Mouse (Mus musculus) midbrain, embryonic 10.5 days (tissue): Measurements from ENCODE around the gene Ttf1. TPM values are rescaled to one million over a fixed set of nuclear protein-coding genes. Genes with fewer than 3 reads are reported as not detected.
"Not testable (repeated sequence)": the region's sequence is repeated elsewhere in the genome, so short reads cannot be mapped to it uniquely, and the experiment has no call there.

Experiments used
- DNase-seq: peaks from one replicate; pipeline ENCODE4 v3.0.0-alpha.2; 2017; ENCODE audit warnings: low spot score
- H3K27ac ChIP-seq: fragments of 300-500 bp; sonication (generic); replicated peaks from 2 replicates; pipeline ENCODE4 v1.5.1; 2016; ENCODE audit warnings: mild to moderate bottlenecking
- H3K27me3 ChIP-seq: fragments of 300-500 bp; sonication (generic); 2 replicates; pipeline ENCODE4 v1.6.1; 2016; ENCODE audit warnings: low read depth, mild to moderate bottlenecking; ENCODE audit not compliant: poor library complexity, severe bottlenecking
- H3K36me3 ChIP-seq: fragments of 300-500 bp; sonication (generic); 2 replicates; pipeline ENCODE4 v1.6.1; 2016; ENCODE audit warnings: mild to moderate bottlenecking, moderate library complexity
- H3K4me1 ChIP-seq: fragments of 300-500 bp; sonication (generic); 2 replicates; pipeline ENCODE4 v1.6.1; 2016
- H3K4me3 ChIP-seq: fragments of 300-500 bp; sonication (generic); 2 replicates; pipeline ENCODE4 v1.5.1; 2016; ENCODE audit warnings: mild to moderate bottlenecking, moderate library complexity
- H3K9me3 ChIP-seq: fragments of 300-500 bp; sonication (generic); replicated peaks from 2 replicates; pipeline ENCODE4 v1.6.1; 2016; ENCODE audit warnings: mild to moderate bottlenecking
- WGBS: fragments of 180-500 bp; shearing (Covaris S2); methylation state at CpG from one replicate; pipeline ENCODE4 v1.1.7; 2016; 5-methylcytosine and 5-hydroxymethylcytosine counted together
- polyA plus RNA-seq: library from polyadenylated mRNA; unstranded; fragments of >200 nt; fragmentation: Nextera tagmentation; extraction: Ambion mirVana; gene quantifications from 2 replicates; pipeline ENCODE4 v1.2.1, GENCODE M21; 2016

Gene Ttf1
- polyA plus RNA-seq, 1 experiment from 2014 or later, result 12.6 TPM

- Histone ChIP-seq H3K27me3 (no peaks in the 10 kb centered on the region), H3K27ac (no peak overlapping the region), H3K4me1 (no peaks in the 10 kb centered on the region), H3K9me3 (no peaks in the 10 kb centered on the region), H3K36me3 (peaks cover 95% of the 10 kb centered on the region), H3K4me3 (no peak overlapping the region)
- WGBS, result 96% methylated on average over 11 of the region's 11 CpGs
- DNase-seq, result no peak
Measured at GRCm38 (mm10) chr2:29075331-29076070, 15.4 kb downstream of the Ttf1 start.

DNA sequence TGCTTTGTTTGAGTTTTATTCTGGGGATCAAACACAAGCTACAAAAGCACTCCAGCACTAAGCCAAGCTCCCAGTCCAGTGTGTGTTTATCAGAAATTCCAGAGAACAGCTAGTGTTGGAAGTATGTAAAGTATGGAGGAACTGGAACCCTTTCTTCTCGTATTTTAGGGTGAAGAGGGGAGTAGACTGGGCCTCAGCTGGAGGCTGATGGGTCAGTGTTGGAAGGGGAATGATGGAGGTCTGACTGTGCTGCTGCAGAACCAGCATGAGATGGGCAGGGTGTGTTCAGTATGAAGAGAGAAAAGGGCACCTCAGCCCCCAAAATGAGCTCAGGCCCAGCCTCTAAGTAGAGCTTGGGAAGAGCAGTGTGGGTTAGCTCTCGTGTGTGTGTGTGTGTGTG, 16.2 kb downstream of the Ttf1 start:
- H3K27ac ChIP-seq, result no peak overlapping the region
- H3K4me1 ChIP-seq, result no peaks in the 10 kb centered on the region
- WGBS, result 76% methylated on average over 2 of the region's 2 CpGs
- H3K36me3 ChIP-seq, result peaks cover 95% of the 10 kb centered on the region
- no peaks in the 10 kb centered on the region for H3K27me3 ChIP-seq
- no peak for DNase-seq
- no peak overlapping the region for H3K4me3 ChIP-seq
- no peaks in the 10 kb centered on the region for H3K9me3 ChIP-seq

- 83% methylated on average over 3 of the region's 3 CpGs for WGBS
- no peak overlapping the region for H3K4me3 ChIP-seq
- H3K9me3 ChIP-seq, result no peaks in the 10 kb centered on the region
- DNase-seq, result no peak
- H3K27me3 ChIP-seq, result no peaks in the 10 kb centered on the region
- H3K27ac ChIP-seq, result no peak overlapping the region
- H3K4me1 ChIP-seq, result no peaks in the 10 kb centered on the region
- H3K36me3 ChIP-seq, result peaks cover 95% of the 10 kb centered on the region
Measured at GRCm38 (mm10) chr2:29081965-29082364, 21.9 kb downstream of the Ttf1 start.

DNA sequence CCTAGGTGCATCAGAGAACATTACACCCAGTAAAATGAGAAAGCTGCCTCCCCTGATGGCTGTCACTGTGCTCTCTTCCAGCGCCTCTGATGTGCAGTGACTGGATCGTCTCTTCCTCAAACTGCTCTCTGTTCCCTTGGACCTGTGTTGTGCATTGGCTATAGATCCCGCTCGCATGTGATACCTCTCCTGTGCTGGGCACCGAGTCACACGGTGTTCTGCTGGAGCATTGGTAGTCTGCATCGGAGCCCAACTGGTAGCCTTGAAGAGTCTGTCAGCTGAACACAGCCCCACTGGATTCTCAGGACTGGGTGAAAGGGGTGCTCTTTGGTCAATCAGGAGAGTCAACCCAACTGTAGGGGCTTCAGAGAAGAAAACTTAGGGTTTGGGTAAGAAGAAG, 26.0 kb downstream of the Ttf1 start:
- H3K36me3 ChIP-seq, result peaks cover 68% of the 10 kb centered on the region

GRCm38 (mm10) chr2:29089276-29089675, 29.2 kb downstream of the Ttf1 start:
- WGBS, result 91% methylated on average over 6 of the region's 6 CpGs
- H3K4me1 ChIP-seq, result not testable (repeated sequence)

More for the DNA sequence above, 26.0 kb downstream of the Ttf1 start:
- no peaks in the 10 kb centered on the region for H3K9me3 ChIP-seq
- H3K27me3 ChIP-seq, result no peaks in the 10 kb centered on the region
- H3K4me3 ChIP-seq, result no peak overlapping the region
- DNase-seq, result no peak
- H3K27ac ChIP-seq, result no peak overlapping the region
- no peaks in the 10 kb centered on the region for H3K4me1 ChIP-seq
- WGBS, result 97% methylated on average over 7 of the region's 7 CpGs

DNA sequence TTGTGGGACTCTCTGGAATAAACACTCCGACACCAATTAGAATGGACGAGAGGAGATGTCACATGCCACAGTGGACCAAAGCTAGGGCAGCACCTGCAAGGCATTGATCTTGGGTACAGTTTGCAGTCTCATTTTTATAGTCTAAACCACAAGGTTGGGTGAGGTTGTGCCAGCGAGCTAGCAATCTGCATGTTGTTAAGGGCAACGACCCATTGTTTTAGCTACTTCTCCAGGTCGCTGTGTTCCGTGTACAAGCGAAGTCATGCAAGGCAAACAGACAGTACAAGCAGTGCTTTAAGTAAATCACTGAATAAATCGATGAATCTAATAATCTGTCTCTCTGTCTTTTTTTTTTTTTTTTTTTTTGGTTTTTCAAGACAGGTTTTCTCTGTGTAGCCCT, 35.6 kb downstream of the Ttf1 start:
- Histone ChIP-seq H3K4me1 (peaks cover 6% of the 10 kb centered on the region; the same call in 1 of the 2 replicates), H3K27me3 (no peaks in the 10 kb centered on the region), H3K4me3 (no peak overlapping the region), H3K36me3 (no peaks in the 10 kb centered on the region), H3K9me3 (no peaks in the 10 kb centered on the region), H3K27ac (no peak overlapping the region)
- DNase-seq, result no peak
- WGBS, result 95% methylated on average over 8 of the region's 8 CpGs

More at GRCm38 (mm10) chr2:29089276-29089675, 29.2 kb downstream of the Ttf1 start:
- peaks cover 35% of the 10 kb centered on the region for H3K36me3 ChIP-seq
- H3K27ac ChIP-seq, H3K9me3 ChIP-seq, H3K27me3 ChIP-seq, H3K4me3 ChIP-seq, DNase-seq: not testable (repeated sequence)

DNA sequence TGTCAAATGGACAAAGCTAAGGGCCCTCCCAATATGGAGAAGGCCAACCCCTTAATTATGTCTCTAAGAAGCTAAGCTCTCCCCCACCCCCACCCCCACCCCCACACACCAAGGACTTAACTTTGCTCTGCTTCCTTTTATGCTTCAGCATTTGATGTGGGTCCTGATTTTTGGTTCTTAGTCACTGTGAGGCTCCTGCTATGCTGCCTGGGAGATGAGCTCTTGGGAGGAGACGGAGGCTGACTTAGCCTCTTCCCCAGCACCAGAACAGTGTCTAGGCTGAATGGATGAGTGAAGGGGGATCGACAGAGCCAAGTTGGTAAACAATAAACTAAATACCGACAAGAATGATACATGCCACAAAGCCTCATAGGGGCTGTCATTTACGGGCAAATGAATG, 36.7 kb downstream of the Ttf1 start:
- Histone ChIP-seq H3K4me3 (no peak overlapping the region), H3K4me1 (peaks cover 6% of the 10 kb centered on the region; the same call in 1 of the 2 replicates), H3K27me3 (no peaks in the 10 kb centered on the region), H3K27ac (no peak overlapping the region), H3K36me3 (no peaks in the 10 kb centered on the region), H3K9me3 (no peaks in the 10 kb centered on the region)
- WGBS, result 61% methylated on average over 4 of the region's 4 CpGs
- no peak for DNase-seq

DNA sequence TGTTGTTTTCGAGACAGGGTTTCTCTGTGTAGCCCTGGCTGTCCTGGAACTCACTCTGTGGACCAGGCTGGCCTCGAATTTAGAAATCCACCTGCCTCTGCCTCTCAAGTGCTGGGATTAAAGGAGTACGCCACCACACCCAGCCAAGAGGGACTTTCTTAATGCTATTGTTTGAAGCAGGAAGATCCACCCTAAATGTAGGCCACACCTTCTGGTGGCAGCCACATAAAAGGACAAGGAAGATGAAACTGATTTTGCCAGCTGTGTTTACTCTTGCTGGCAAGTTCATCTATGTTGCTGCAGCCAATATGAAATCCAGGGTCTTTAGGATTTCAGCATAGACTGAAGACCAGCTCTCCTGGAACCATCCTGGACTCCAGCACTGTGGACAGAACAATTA, 37.4 kb downstream of the Ttf1 start:
- Histone ChIP-seq H3K27ac (no peak overlapping the region), H3K9me3 (no peaks in the 10 kb centered on the region), H3K4me3 (no peak overlapping the region), H3K4me1 (peaks cover 6% of the 10 kb centered on the region; the same call in 1 of the 2 replicates), H3K36me3 (no peaks in the 10 kb centered on the region), H3K27me3 (no peaks in the 10 kb centered on the region)
- DNase-seq, result no peak
- 83% methylated on average over 3 of the region's 3 CpGs for WGBS

- H3K27ac ChIP-seq, H3K4me1 ChIP-seq, DNase-seq, H3K9me3 ChIP-seq, H3K36me3 ChIP-seq, H3K27me3 ChIP-seq, H3K4me3 ChIP-seq: not testable (repeated sequence)
- WGBS, result over 99% methylated on average over 5 of the region's 5 CpGs
Measured at GRCm38 (mm10) chr2:29097955-29098354, 37.9 kb downstream of the Ttf1 start.

- no peak for DNase-seq
- no peak overlapping the region for H3K4me3 ChIP-seq
- no peaks in the 10 kb centered on the region for H3K36me3 ChIP-seq
- H3K27me3 ChIP-seq, result no peaks in the 10 kb centered on the region
- no peaks in the 10 kb centered on the region for H3K9me3 ChIP-seq
- H3K4me1 ChIP-seq, result peaks cover 6% of the 10 kb centered on the region; the same call in 1 of the 2 replicates
- H3K27ac ChIP-seq, result no peak overlapping the region
- 84% methylated on average over 8 of the region's 8 CpGs for WGBS
Measured at GRCm38 (mm10) chr2:29098786-29099185, 38.7 kb downstream of the Ttf1 start.

GRCm38 (mm10) chr2:29099646-29100045, 39.6 kb downstream of the Ttf1 start:
- peaks cover 6% of the 10 kb centered on the region; the same call in 1 of the 2 replicates for H3K4me1 ChIP-seq
- no peak overlapping the region for H3K27ac ChIP-seq
- H3K4me3 ChIP-seq, result no peak overlapping the region
- H3K36me3 ChIP-seq, result no peaks in the 10 kb centered on the region
- H3K9me3 ChIP-seq, result no peaks in the 10 kb centered on the region
- no peaks in the 10 kb centered on the region for H3K27me3 ChIP-seq
- WGBS, result 93% methylated on average over 14 of the region's 14 CpGs
- DNase-seq, result no peak

- no peaks in the 10 kb centered on the region for H3K9me3 ChIP-seq
- no peak overlapping the region for H3K27ac ChIP-seq
- no peaks in the 10 kb centered on the region for H3K27me3 ChIP-seq
- no peak for DNase-seq
- 84% methylated on average over 7 of the region's 7 CpGs for WGBS
- peaks cover 6% of the 10 kb centered on the region; the same call in 1 of the 2 replicates for H3K4me1 ChIP-seq
- H3K36me3 ChIP-seq, result no peaks in the 10 kb centered on the region
- H3K4me3 ChIP-seq, result no peak overlapping the region
Measured at GRCm38 (mm10) chr2:29100822-29101534, 40.9 kb downstream of the Ttf1 start.
